Mouse (Mus musculus): Measurements from ENCODE around the gene Inpp5d. TPM values are rescaled to one million over a fixed set of nuclear protein-coding genes. Genes with fewer than 3 reads are reported as not detected.

Inpp5d gene
- polyA plus RNA-seq, 1 experiment: 36.0 TPM

DNA sequence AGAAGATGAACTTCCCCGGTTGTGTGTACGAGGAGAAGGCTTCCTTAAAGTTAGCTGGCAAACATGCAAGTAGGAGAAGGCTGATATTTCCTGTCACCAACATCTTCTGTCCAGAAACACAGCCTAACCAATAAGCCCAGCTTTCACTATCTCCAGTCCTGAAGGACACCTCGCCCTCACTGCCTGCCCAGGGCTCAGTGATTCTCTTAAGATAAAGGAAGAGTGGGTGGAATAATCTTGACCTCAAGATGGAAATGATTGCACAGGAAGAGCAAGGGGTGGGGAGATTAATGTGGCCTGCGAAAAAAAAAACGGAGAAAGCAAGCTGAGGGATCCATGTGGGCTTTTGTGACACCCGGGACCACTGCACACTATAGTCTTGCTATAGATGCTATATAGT lies 25.6 kb downstream of the Inpp5d start:
- H3K4me1 ChIP-seq (ENCODE audit: control insufficient read depth, insufficient read depth, insufficient read length, low read length): peaks cover 9% of the 10 kb centered on the region
- 69% methylated on average over 6 of the region's 6 CpGs for WGBS
- no peaks in the 10 kb centered on the region for H3K36me3 ChIP-seq (ENCODE audit: control insufficient read depth, insufficient read depth, low read length)
- H3K27me3 ChIP-seq (ENCODE audit: control insufficient read depth, insufficient read depth, low read length): no peaks in the 10 kb centered on the region
- no peak overlapping the region for H3K4me3 ChIP-seq (ENCODE audit: low read depth, low read length)
- no peak for TF ChIP-seq POLR2A (IDR thresholded peaks at IDR 0.05; ENCODE audit: low read depth, low read length)
- TF ChIP-seq CTCF (IDR thresholded peaks at IDR 0.05; ENCODE audit: extremely low read depth, insufficient read length, insufficient replicate concordance, low read depth, low read length): no peak
- H3K27ac ChIP-seq (ENCODE audit: insufficient read depth, low read depth, low read length): no peak overlapping the region

DNA sequence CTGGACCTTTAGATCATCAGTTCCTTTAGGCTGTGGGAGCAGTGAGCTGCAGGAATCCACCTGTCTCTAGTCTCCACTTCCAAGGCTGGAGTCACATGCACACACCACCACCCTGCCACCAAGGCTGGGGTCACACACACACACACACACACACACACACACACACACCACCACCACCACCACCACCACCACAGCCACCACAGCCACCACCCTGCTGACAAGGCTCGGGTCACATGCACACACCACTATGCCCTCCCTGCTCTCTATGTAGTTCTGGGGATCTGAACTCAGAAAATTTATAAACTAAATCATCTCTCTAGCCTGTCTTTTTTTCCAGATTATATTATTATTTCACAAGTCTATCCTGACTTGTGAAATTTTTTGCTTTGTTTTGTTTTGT lies 27.7 kb downstream of the Inpp5d start:
- 80% methylated on average over 1 of the region's 1 CpGs for WGBS
- no peaks in the 10 kb centered on the region for H3K27me3 ChIP-seq (ENCODE audit: control insufficient read depth, insufficient read depth, low read length)
- H3K4me1 ChIP-seq (ENCODE audit: control insufficient read depth, insufficient read depth, insufficient read length, low read length): peaks cover 9% of the 10 kb centered on the region
- no peak overlapping the region for H3K27ac ChIP-seq (ENCODE audit: insufficient read depth, low read depth, low read length)
- H3K4me3 ChIP-seq (ENCODE audit: low read depth, low read length): no peak overlapping the region
- H3K36me3 ChIP-seq (ENCODE audit: control insufficient read depth, insufficient read depth, low read length): no peaks in the 10 kb centered on the region
- TF ChIP-seq POLR2A (IDR thresholded peaks at IDR 0.05; ENCODE audit: low read depth, low read length) (no peak), CTCF (IDR thresholded peaks at IDR 0.05; ENCODE audit: extremely low read depth, insufficient read length, insufficient replicate concordance, low read depth, low read length) (no peak)

GRCm38 (mm10) chr1:87648657-87649056 lies 28.5 kb downstream of the Inpp5d start:
- WGBS: 51% methylated on average over 7 of the region's 7 CpGs
- Histone ChIP-seq H3K4me3 (ENCODE audit: low read depth, low read length) (no peak overlapping the region), H3K27ac (ENCODE audit: insufficient read depth, low read depth, low read length) (no peak overlapping the region), H3K36me3 (ENCODE audit: control insufficient read depth, insufficient read depth, low read length) (no peaks in the 10 kb centered on the region), H3K4me1 (ENCODE audit: control insufficient read depth, insufficient read depth, insufficient read length, low read length) (peaks cover 9% of the 10 kb centered on the region), H3K27me3 (ENCODE audit: control insufficient read depth, insufficient read depth, low read length) (no peaks in the 10 kb centered on the region)
- no peak for TF ChIP-seq POLR2A (IDR thresholded peaks at IDR 0.05; ENCODE audit: low read depth, low read length)
- TF ChIP-seq CTCF (IDR thresholded peaks at IDR 0.05; ENCODE audit: extremely low read depth, insufficient read length, insufficient replicate concordance, low read depth, low read length): no peak

DNA sequence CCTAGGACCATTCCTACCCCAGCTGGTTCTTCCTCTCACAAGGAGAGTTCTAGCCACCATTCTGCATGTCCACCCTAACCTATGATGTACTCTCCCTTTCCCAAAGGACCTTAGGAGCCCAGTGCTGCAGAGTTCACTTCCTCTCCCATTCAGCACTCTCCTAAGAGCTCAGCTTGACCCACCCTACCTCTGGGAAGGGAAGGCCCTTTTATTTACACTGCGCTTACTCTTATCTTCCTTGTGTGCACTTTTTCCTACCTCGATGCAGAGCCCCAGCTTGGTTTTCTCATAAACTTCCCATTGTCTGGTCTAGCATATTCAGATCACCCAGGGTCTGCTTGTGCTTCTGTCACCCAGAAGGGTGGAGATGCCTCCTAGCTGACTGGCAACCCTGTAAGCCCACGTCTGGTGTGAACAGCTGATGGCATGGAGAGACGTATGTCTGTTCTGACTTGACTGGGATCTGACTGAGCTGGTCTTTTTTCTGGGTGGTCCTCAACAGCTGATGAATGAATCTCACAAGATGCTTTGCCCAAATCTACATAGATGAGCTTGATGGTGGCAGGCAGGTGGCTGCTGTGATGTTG lies 29.2 kb downstream of the Inpp5d start:
- H3K27ac ChIP-seq (ENCODE audit: insufficient read depth, low read depth, low read length): no peak overlapping the region; the same call in 1 of the 2 replicates
- WGBS: 44% methylated on average over 4 of the region's 4 CpGs

GRCm38 (mm10) chr1:87649958-87650474 lies 29.9 kb downstream of the Inpp5d start:
- no peaks in the 10 kb centered on the region for H3K36me3 ChIP-seq (ENCODE audit: control insufficient read depth, insufficient read depth, low read length)
- 88% methylated on average over 8 of the region's 8 CpGs for WGBS

More for the DNA sequence above, 29.2 kb downstream of the Inpp5d start:
- H3K27me3 ChIP-seq (ENCODE audit: control insufficient read depth, insufficient read depth, low read length): no peaks in the 10 kb centered on the region
- H3K36me3 ChIP-seq (ENCODE audit: control insufficient read depth, insufficient read depth, low read length): no peaks in the 10 kb centered on the region
- peaks cover 9% of the 10 kb centered on the region for H3K4me1 ChIP-seq (ENCODE audit: control insufficient read depth, insufficient read depth, insufficient read length, low read length)
- TF ChIP-seq POLR2A (IDR thresholded peaks at IDR 0.05; ENCODE audit: low read depth, low read length) (no peak), CTCF (IDR thresholded peaks at IDR 0.05; ENCODE audit: extremely low read depth, insufficient read length, insufficient replicate concordance, low read depth, low read length) (no peak)
- no peak overlapping the region for H3K4me3 ChIP-seq (ENCODE audit: low read depth, low read length)

GRCm38 (mm10) chr1:87650611-87651079 lies 30.5 kb downstream of the Inpp5d start:
- no peaks in the 10 kb centered on the region for H3K27me3 ChIP-seq (ENCODE audit: control insufficient read depth, insufficient read depth, low read length)
- no peaks in the 10 kb centered on the region for H3K36me3 ChIP-seq (ENCODE audit: control insufficient read depth, insufficient read depth, low read length)
- TF ChIP-seq POLR2A (IDR thresholded peaks at IDR 0.05; ENCODE audit: low read depth, low read length): no peak
- TF ChIP-seq CTCF (IDR thresholded peaks at IDR 0.05; ENCODE audit: extremely low read depth, insufficient read length, insufficient replicate concordance, low read depth, low read length): no peak
- H3K4me3 ChIP-seq (ENCODE audit: low read depth, low read length): peak overlapping the region; percentile 14
- H3K27ac ChIP-seq (ENCODE audit: insufficient read depth, low read depth, low read length): peak overlapping the region; percentile 67
- WGBS: 20% methylated on average over 8 of the region's 8 CpGs
- peaks cover 9% of the 10 kb centered on the region for H3K4me1 ChIP-seq (ENCODE audit: control insufficient read depth, insufficient read depth, insufficient read length, low read length)

More at GRCm38 (mm10) chr1:87649958-87650474, 29.9 kb downstream of the Inpp5d start:
- H3K27ac ChIP-seq (ENCODE audit: insufficient read depth, low read depth, low read length): peak overlapping the region; percentile 23
- TF ChIP-seq CTCF (IDR thresholded peaks at IDR 0.05; ENCODE audit: extremely low read depth, insufficient read length, insufficient replicate concordance, low read depth, low read length) (no peak), POLR2A (IDR thresholded peaks at IDR 0.05; ENCODE audit: low read depth, low read length) (no peak)
- no peak overlapping the region for H3K4me3 ChIP-seq (ENCODE audit: low read depth, low read length)
- H3K4me1 ChIP-seq (ENCODE audit: control insufficient read depth, insufficient read depth, insufficient read length, low read length): peaks cover 9% of the 10 kb centered on the region
- H3K27me3 ChIP-seq (ENCODE audit: control insufficient read depth, insufficient read depth, low read length): no peaks in the 10 kb centered on the region

DNA sequence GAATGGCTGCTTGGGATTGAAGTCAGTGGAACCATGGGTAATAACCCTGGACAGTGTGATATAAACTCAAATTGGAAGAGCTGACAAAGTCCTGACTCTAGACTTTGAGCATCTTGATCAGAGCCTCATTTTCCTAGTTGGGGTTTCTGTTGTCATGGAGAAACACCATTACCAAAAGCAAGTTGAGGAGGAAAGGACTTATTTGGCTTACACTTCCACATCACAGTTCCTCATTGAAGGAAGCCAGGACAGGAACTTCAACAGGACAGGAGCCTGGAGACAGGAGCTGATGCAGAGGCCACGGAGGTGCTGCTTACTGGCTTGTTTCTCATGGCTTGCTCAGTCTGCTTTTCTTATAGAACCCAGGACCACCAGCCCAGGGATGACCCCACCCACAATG lies 31.3 kb downstream of the Inpp5d start:
- WGBS: 83% methylated on average over 1 of the region's 1 CpGs
- TF ChIP-seq POLR2A (IDR thresholded peaks at IDR 0.05; ENCODE audit: low read depth, low read length) (no peak), CTCF (IDR thresholded peaks at IDR 0.05; ENCODE audit: extremely low read depth, insufficient read length, insufficient replicate concordance, low read depth, low read length) (no peak)
- Histone ChIP-seq H3K36me3 (ENCODE audit: control insufficient read depth, insufficient read depth, low read length) (no peaks in the 10 kb centered on the region), H3K4me1 (ENCODE audit: control insufficient read depth, insufficient read depth, insufficient read length, low read length) (peaks cover 9% of the 10 kb centered on the region), H3K27me3 (ENCODE audit: control insufficient read depth, insufficient read depth, low read length) (no peaks in the 10 kb centered on the region), H3K27ac (ENCODE audit: insufficient read depth, low read depth, low read length) (peak overlapping the region; percentile 67; the same call in 1 of the 2 replicates), H3K4me3 (ENCODE audit: low read depth, low read length) (no peak overlapping the region)
